Mouse (Mus musculus): ENCODE results near the gene Ccdc180.

The Ccdc180 gene

GRCm38 (mm10) chr4:45911876-45912275, 21.8 kb downstream of the Ccdc180 start:
- no peak for DNase-seq

- no peak for DNase-seq
These were observed 27.0 kb downstream of the Ccdc180 start for GRCm38 (mm10) chr4:45917091-45917490.

DNA sequence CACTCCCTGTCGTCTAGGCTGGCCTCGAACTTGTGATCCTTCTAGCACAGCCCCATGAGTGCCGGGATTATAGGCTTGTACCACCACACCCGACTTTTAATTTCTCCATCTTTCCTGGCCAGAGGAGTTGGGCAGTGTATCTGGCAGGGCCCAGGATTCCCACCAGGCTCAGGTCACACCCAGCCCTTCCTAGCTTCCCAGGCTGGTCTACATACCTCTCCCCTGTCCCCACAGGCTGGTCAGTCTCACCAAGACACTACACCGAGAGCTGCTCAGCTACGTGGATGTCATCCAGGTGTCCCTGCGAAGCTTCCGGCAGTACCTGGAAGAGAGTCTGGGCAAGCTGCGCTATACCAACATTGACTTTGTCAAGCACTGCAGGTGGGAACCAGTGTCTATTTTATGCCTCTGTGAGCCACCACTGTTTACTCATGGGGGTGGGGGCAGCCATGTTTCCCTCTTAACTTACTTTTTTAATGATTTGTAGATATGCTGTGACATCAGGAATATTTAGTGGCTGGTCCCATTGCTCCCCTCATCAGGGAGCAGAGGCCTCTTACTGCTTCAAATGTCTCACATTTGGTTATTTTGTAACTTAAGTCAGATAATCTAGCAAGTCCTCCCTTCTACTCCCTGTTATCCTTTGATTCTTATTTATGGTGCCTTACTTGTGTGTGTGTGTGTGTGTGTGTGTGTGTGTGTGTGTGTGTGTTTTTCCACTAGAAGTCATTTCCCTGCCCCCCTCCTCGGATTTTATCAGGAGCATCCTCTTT, 31.7 kb downstream of the Ccdc180 start:
- no peak for DNase-seq

GRCm38 (mm10) chr4:45924011-45924410, 33.9 kb downstream of the Ccdc180 start:
- no peak for DNase-seq

GRCm38 (mm10) chr4:45928561-45928960, 38.5 kb downstream of the Ccdc180 start:
- no peak for DNase-seq

DNA sequence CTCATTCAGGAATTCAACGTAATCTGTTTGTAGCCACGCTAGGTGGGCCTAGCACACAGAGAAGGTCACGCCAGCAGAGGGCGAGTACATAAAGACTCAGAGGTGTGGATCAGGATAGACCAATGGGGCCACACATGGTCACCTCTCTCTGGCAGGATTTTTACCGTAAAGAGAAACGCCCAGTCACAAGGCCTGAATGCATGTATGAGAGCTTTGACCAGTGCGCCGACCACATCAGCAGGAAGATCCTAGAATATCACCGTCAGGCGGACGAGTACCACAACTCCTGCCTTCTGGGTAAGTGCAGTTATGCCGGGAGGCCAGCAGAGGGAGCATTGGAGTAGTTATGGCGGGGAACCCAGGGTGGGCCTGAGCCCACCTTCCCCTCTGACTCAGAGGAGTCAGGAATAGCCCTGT, 51.5 kb downstream of the Ccdc180 start:
- DNase-seq, result peak; percentile 35 to 55

DNA sequence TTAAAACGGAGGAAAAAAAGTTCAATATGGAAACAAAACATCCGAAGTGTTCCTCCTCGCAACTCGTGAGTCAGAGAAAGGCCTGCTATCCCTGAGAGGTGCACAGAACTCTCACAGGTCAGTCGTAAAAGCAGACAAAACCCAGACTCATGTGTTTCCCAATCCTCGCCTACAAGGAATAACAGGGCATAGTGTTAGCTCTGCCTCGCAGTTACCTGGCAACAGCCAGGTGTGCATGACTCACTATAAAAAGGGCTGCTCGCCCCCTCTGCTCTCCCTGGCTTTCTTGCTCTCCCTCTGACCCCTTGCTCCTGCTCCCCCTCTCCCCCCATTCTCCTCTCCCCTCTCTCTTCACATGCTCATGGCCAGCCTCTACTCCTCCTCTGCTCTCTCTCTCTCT, 57.6 kb downstream of the Ccdc180 start:
- no peak for DNase-seq

GRCm38 (mm10) chr4:45949109-45949848, 59.2 kb downstream of the Ccdc180 start:
- no peak for DNase-seq

- DNase-seq, result no peak
These were observed 61.7 kb downstream of the Ccdc180 start for GRCm38 (mm10) chr4:45951830-45952229.

- DNase-seq, result peak in 1 of 2 experiments; percentile 9
These were observed 63.2 kb downstream of the Ccdc180 start for GRCm38 (mm10) chr4:45953025-45953919.

DNA sequence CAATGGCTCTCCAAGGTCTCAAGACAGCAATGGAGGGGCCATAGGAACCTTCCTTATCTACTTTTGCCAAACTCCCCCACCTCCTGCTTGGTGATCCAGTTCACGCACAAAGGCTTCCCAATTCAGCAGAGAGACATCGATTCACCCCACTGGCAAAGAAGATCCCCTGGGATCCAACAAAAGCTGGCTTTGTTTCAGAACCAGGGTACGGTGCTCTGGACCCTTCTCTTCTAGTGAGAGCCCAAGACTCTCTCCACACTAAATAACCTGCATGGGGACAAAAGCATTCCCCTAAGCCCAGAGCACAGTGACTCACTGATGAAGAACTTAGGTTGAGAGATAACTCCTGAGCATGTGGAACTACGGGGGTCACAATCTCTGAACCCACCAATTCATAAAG, 65.1 kb downstream of the Ccdc180 start:
- DNase-seq, result peak in 1 of 2 experiments; percentile 6

DNA sequence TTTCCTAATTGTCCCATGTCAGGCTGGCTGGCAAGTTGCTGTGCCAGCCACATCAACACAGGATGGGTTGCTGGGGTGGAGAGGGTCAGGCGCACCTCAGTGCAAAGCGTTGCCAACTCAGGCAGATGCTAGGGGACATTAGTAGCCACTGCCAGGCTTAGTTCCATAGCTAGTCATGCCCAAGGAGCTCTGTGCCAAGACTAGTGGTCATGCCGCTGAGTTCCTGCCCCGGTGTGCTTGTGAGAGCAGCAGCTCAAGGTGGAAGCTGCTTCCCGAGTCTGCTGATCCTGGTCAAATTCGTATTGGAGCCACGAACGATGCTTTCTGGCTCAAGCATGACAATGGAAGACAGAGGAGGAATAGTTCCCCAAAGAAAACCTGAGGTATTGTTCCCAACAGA, 66.0 kb downstream of the Ccdc180 start:
- DNase-seq, result peak in 1 of 2 experiments; percentile 21

- peak in 1 of 2 experiments; percentile 9 for DNase-seq
These were observed 66.6 kb downstream of the Ccdc180 start for GRCm38 (mm10) chr4:45956706-45957105.

GRCm38 (mm10) chr4:45964771-45965439, 74.8 kb downstream of the Ccdc180 start, which contains the start of gene Tdrd7:
Tdrd7 (plus strand) TSS chr4:45965334.
- DNase-seq, result peak; percentile 64 to 65

DNA sequence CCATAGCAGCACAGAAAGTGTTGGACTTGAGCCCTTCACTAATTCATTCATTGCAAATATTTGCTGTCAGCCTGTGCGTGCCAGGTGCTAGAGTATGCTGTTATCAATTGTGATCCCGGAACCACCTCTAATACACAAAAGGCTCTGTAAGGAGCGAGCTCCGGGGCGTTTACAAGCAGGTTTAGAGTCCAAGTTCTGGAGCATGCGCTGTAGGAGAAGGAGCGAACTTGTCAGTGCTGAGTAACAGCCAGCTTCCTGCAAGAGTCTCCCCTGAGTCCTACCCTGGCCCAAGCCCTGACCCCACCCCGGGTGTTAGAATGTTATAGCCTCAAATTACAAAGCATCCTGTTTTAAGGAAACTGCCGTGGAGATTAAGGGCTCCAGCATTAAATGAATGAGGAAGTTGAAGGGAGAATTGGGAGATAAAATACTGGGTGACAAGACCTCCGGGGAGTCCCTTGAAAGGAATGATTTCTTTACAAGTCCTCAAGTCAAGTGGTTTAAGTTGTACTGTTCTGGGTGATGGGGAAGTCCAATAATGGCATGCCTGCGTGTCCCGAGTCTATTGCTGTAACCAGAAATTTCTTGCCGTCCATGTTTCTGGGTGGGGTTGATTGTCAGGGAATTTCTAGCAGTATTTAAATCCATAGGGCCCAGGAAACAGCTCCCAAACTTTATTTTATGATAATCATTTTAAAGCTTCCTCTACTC, 75.8 kb downstream of the Ccdc180 start:
- peak; percentile 72 to 81 for DNase-seq

- peak; percentile 43 to 62 for DNase-seq
These were observed 76.6 kb downstream of the Ccdc180 start for GRCm38 (mm10) chr4:45966716-45967115.

- peak in 1 of 2 experiments; percentile 14 for DNase-seq
These were observed 77.6 kb downstream of the Ccdc180 start for GRCm38 (mm10) chr4:45967479-45968341.

DNA sequence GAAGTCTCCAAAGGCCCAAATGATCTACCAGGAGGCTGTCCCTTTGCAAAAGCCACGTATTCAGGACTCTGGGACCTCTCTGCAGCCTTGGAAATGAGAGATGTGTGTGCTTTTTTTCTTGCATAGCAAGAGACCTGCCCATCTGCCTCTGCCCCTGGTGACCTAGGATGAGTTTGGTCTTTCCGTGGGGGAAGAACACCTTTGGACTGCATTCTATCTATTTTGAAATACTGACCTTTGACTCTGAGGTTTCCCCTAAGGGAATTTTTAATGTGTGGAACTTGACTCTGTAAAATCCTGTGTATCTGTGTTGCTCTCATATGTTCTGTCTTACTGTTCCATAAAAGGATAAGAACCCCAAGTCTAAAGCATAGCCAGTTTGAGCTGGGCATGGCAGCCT, 78.9 kb downstream of the Ccdc180 start:
- no peak for DNase-seq

DNA sequence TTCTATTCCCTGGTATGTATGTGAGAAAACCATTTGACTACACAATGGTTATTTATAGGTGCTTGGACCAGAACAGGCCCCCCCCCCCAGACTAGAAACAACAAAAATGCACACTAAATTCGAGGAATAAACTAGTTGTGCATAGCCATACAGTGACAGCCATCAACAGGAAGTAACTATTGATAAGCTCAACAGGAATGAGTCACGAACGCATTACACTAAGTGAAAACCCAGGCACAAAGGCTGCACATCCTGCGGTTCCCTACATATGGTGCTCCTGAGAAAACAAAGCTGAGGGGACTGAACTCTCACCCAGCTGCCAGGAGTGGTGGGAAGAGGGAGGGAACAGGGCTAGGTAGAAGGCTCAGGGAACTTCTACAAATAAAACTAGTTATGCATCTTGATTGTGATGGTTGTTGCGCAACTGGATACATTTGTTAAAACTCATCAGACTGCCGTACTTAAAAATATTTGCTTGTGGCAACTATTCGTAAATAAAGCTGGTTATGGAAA, 80.0 kb downstream of the Ccdc180 start:
- no peak for DNase-seq

GRCm38 (mm10) chr4:45971806-45972447, 81.8 kb downstream of the Ccdc180 start:
- peak; percentile 98 to 99 for DNase-seq

Measured in kidney, postnatal 25 days (tissue).